Mouse (Mus musculus) thymus, adult 2 months (tissue): Measurements from ENCODE around the gene B230217C12Rik.

Experiments used
- CTCF ChIP-seq: fragments of 200-500 bp; IDR thresholded peaks from 2 replicates; pipeline ENCODE4 v1.5.1; 2012; ENCODE audit warnings: mild to moderate bottlenecking, control low read depth, low read length, moderate library complexity, borderline replicate concordance; ENCODE audit not compliant: control insufficient read depth, poor library complexity, insufficient read depth; ENCODE audit errors: extremely low read depth
- POLR2A ChIP-seq: fragments of 200-500 bp; IDR thresholded peaks from 2 replicates; pipeline ENCODE4 v1.6.1; 2012; ENCODE audit warnings: mild to moderate bottlenecking, low read length, control low read depth, moderate library complexity; ENCODE audit not compliant: control insufficient read depth, poor library complexity, insufficient read depth; ENCODE audit errors: extremely low read depth

GRCm38 (mm10) chr11:97839441-97840134, 992 bp upstream of the B230217C12Rik start:
- TF ChIP-seq CTCF (no peak), POLR2A (no peak)
